Mouse (Mus musculus): ENCODE data around the gene 4930442H23Rik.

DNA sequence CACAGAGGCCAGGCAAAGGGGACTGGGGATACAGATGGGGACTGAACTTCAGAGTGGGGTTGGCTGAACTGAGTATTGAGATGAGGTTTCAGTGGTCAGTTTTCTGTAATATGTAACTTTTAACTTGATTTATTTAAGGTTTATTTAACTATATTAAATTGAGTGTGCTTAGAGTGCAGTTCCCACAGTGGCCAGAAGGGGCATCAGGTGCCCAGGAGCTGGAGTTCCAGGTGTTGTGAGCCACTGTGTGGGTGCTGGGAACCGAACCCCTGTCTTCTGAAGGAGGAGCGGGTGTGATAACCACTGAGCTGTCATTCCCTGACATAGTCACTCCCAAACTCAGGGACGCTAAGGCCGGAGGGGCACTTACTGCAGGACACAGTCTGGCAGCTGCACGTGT is 26.5 kb upstream of the 4930442H23Rik start:
- TF ChIP-seq CTCF (IDR thresholded peaks at IDR 0.05; ENCODE audit: borderline replicate concordance, extremely low read depth, insufficient read depth, insufficient read length): peak; percentile 37
- no peak for TF ChIP-seq POLR2A (IDR thresholded peaks at IDR 0.05; ENCODE audit: borderline replicate concordance, extremely low read depth, insufficient read depth, insufficient read length, poor library complexity, severe bottlenecking)

All from brain, embryonic 14.5 days (tissue).